Mouse (Mus musculus) forebrain, embryonic 16.5 days (tissue): Measurements from ENCODE around the gene Gm44596. TPM values are rescaled to one million over a fixed set of nuclear protein-coding genes. Genes with fewer than 3 reads are reported as not detected.

Experiments
- ATAC-seq: fragments of 200-750 bp; cut with Nextera tagmentation; 2 replicates; pipeline ENCODE4 v1.8.0; 2017; ENCODE audit warnings: mild to moderate bottlenecking, moderate library complexity
- H3K27ac ChIP-seq: fragments of 300-500 bp; sonication (generic); 2 replicates; pipeline ENCODE4 v1.5.1; 2014; ENCODE audit warnings: low read length, control low read depth
- H3K27me3 ChIP-seq: fragments of 300-500 bp; sonication (generic); replicated peaks from 2 replicates; pipeline ENCODE4 v1.6.1; 2014; ENCODE audit warnings: low read length; ENCODE audit not compliant: control insufficient read depth, insufficient read depth
- H3K36me3 ChIP-seq: fragments of 300-500 bp; sonication (generic); 2 replicates; pipeline ENCODE4 v1.6.1; 2014; ENCODE audit not compliant: control insufficient read depth, insufficient read depth
- H3K4me1 ChIP-seq: fragments of 300-500 bp; sonication (generic); replicated peaks from 2 replicates; pipeline ENCODE4 v1.6.1; 2014; ENCODE audit warnings: low read length; ENCODE audit not compliant: control insufficient read depth, insufficient read depth
- H3K4me2 ChIP-seq: fragments of 300-500 bp; sonication (generic); 2 replicates; pipeline ENCODE4 v1.6.1; 2014; ENCODE audit warnings: mild to moderate bottlenecking, low read length, control low read depth
- H3K4me3 ChIP-seq: fragments of 300-500 bp; sonication (generic); replicated peaks from 2 replicates; pipeline ENCODE4 v1.5.1; 2014; ENCODE audit warnings: mild to moderate bottlenecking, low read length, control low read depth
- H3K9ac ChIP-seq: fragments of 300-500 bp; sonication (generic); replicated peaks from 2 replicates; pipeline ENCODE4 v1.6.1; 2014; ENCODE audit warnings: low read depth, low read length, control low read depth
- H3K9me3 ChIP-seq: fragments of 300-500 bp; sonication (generic); 2 replicates; pipeline ENCODE4 v1.6.1; 2016; ENCODE audit warnings: low read length; ENCODE audit not compliant: control insufficient read depth
- WGBS: fragments of 180-500 bp; shearing (Covaris S2); extraction: QIAGEN DNeasy Blood & Tissue Kit; methylation state at CpG from one replicate; pipeline ENCODE4 v1.1.7; 2014; 5-methylcytosine and 5-hydroxymethylcytosine counted together
- polyA plus RNA-seq: library from polyadenylated mRNA; unstranded; fragments of >200 nt; fragmentation: Nextera tagmentation; extraction: Ambion mirVana; gene quantifications from 2 replicates; pipeline ENCODE4 v1.2.1, GENCODE M21; 2015

Gm44596 gene
- polyA plus RNA-seq, 1 experiment from 2014 or later = not detected

DNA sequence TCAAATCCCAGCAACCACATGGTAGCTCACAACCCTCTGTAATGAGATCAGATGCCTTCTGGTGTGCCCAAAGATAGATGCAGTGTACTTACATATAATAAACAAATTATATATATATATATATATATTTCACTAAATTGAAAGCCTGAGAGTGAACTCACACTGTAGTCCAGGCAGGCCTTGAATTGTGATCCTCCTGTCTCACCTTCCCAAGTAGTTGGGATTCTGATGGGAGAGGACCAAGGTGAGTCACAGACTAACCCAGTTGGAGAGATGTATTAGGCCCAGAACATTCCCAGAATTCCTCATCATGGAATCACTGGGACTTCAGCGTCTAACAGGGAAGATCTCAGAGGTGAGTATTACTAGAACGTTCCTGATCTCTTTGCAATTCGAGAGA, 23.7 kb downstream of the Gm44596 start, which contains the start of gene Nrip2:
TSS of gene Nrip2 (plus strand) at position 301 of the 400 bp plus-strand sequence.
- Histone ChIP-seq H3K36me3 (no peaks in the 10 kb centered on the region), H3K4me3 (peak within 1 kb of the TSS; percentile 36), H3K4me1 (peaks cover 6% of the 10 kb centered on the region), H3K27ac (peak within 1 kb of the TSS; percentile 46), H3K9me3 (no peaks in the 10 kb centered on the region), H3K27me3 (no peaks in the 10 kb centered on the region), H3K9ac (peak within 1 kb of the TSS; percentile 56), H3K4me2 (peak within 1 kb of the TSS; percentile 51)
- 78% methylated on average over 3 of the region's 3 CpGs for WGBS
- ATAC-seq = no peak

DNA sequence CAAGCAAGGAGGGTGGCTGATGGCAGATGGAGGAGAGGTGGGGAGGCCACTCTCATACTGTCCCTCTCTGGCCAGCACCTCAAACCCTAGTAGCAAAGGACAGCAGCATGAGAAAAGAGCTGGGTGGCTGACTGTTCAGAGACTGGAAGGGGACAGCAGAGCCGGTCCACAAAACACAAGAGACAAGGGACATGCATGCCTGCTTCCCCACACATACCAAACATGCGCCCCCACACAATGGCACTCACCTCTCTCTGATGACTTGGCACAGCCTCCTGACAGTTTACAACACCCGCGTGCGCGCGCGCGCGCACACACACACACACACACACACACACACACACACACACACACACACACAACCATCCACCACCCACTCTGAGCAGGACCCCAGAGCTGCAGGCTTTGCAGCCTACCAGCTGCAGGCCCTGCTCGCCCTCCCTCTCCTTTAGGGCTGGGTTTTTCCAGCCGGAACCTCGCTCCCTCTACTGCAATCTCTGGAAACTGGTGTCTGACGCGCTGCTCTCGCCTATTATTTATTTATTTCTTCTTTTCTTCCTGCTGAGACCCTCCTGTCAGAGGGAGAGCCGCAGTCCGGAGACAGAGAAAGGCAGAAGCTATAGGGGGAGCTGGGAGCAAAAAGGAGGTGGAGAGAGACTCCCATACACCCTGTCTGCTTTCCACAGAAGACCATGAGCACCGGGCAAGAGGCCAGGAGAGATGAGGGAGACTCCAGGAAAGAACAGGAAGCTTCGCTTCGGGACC, 24.3 kb downstream of the Gm44596 start:
- Histone ChIP-seq H3K9ac (peak overlapping the region; percentile 56), H3K27me3 (no peaks in the 10 kb centered on the region), H3K4me1 (peaks cover 6% of the 10 kb centered on the region), H3K4me2 (peak overlapping the region; percentile 51), H3K4me3 (peak overlapping the region; percentile 36), H3K27ac (peak overlapping the region; percentile 46), H3K9me3 (no peaks in the 10 kb centered on the region), H3K36me3 (no peaks in the 10 kb centered on the region)
- 33% methylated on average over 21 of the region's 21 CpGs for WGBS
- ATAC-seq = peak; percentile 85

DNA sequence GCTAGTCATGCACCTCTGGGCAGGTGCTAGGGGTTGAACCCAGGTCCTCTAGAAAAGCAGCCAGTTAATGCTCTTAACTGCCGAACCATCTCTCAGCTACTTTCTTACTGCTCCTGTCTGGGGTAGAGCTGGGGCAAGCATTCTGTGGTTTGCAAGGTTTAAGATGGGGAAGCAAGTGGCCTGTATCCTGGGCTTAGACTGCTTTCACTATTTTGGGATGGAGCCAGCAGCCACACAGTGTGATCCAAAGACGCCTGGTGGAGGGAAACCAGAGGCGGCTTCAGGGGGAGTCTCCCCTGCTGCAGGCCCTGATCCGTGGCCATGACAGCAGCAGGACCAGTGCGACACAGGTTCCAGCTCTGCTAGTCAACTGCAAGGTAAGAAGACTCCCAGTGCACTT, 29.4 kb downstream of the Gm44596 start:
- Histone ChIP-seq H3K36me3 (peaks cover 9% of the 10 kb centered on the region), H3K9me3 (no peaks in the 10 kb centered on the region), H3K4me2 (no peak overlapping the region), H3K4me3 (no peak overlapping the region), H3K4me1 (peaks cover 6% of the 10 kb centered on the region), H3K27ac (no peak overlapping the region), H3K9ac (no peak overlapping the region), H3K27me3 (no peaks in the 10 kb centered on the region)
- ATAC-seq = no peak
- 61% methylated on average over 5 of the region's 5 CpGs for WGBS

DNA sequence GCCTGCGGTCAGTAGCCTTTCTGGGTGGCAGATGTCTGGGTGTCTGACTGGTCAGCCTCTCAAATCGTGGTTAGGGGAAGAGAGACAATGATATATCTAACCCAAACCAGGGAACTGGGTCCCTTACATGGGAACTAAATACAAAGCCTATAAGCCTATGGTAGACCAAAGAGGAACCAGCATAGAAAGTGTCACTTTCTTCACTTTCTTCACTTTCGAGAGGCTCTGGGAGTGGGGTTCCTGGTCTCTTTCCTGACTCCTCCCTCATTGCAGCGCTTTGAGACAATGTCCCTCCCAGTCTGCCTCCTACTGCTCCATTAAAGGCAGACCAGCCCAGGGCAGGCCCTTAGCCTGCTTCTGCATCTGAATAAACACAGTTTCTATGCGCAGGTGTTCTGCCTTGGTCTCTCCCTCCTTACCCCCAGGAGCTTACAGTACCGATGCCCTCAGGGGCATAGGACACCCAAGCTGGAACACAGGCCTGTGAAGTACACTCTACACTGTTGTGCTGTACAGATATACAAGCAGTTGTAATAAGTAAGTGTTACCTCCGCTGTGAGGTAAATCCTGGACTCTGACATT, 33.3 kb downstream of the Gm44596 start:
- H3K4me3 ChIP-seq = no peak overlapping the region
- ATAC-seq = no peak
- no peak overlapping the region for H3K9ac ChIP-seq
- H3K36me3 ChIP-seq = peaks cover 17% of the 10 kb centered on the region
- no peaks in the 10 kb centered on the region for H3K9me3 ChIP-seq
- H3K4me1 ChIP-seq = no peaks in the 10 kb centered on the region
- H3K27me3 ChIP-seq = no peaks in the 10 kb centered on the region
- no peak overlapping the region for H3K27ac ChIP-seq
- WGBS = 90% methylated on average over 7 of the region's 7 CpGs
- H3K4me2 ChIP-seq = no peak overlapping the region

DNA sequence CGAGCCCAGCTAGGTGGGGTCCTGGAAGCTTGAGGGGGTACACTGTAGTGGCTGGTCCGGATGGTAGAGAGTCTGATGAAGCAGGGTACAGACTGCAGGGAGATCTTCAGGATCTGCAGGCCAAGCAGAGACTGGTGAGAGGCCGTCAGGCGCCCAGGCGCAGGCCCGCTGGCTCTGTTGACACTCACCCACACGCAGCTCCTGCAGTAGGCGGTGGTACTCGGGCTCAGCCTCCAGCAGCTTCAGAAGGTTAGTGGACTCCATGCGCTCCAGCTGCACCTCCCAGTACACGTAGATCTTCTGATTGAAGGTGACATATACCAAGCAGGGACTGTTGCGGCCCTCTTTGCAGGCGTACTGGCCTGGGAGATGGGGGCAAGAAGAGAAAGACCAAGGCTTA, 35.0 kb downstream of the Gm44596 start:
- ATAC-seq = no peak
- no peak overlapping the region for H3K4me2 ChIP-seq
- 96% methylated on average over 13 of the region's 13 CpGs for WGBS
- H3K27ac ChIP-seq = no peak overlapping the region
- H3K27me3 ChIP-seq = no peaks in the 10 kb centered on the region
- H3K36me3 ChIP-seq = peaks cover 17% of the 10 kb centered on the region
- no peak overlapping the region for H3K9ac ChIP-seq
- H3K4me1 ChIP-seq = no peaks in the 10 kb centered on the region
- no peak overlapping the region for H3K4me3 ChIP-seq
- H3K9me3 ChIP-seq = no peaks in the 10 kb centered on the region

DNA sequence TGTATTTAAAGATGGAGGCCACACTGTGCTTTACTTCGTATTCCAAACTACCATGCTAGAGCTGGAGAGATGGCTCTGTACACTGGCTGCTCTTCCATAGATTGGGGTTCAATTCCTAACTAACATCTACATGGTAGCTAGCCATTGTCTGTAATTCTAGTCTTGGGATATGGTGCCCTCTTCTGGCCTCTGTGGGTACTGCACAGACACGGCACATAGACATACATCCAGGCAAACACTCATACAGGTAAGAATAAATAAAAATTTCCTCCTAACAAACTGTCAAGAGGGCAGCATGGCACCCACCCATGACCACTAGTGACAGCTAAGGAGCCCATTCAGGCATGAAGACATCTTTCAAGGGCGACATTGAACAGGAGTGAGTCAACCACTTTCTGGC, 35.8 kb downstream of the Gm44596 start:
- no peaks in the 10 kb centered on the region for H3K9me3 ChIP-seq
- no peak overlapping the region for H3K27ac ChIP-seq
- H3K4me3 ChIP-seq = no peak overlapping the region
- peaks cover 17% of the 10 kb centered on the region for H3K36me3 ChIP-seq
- H3K4me1 ChIP-seq = no peaks in the 10 kb centered on the region
- H3K27me3 ChIP-seq = no peaks in the 10 kb centered on the region
- no peak overlapping the region for H3K9ac ChIP-seq
- no peak overlapping the region for H3K4me2 ChIP-seq
- peak; percentile 63 for ATAC-seq
- 18% methylated on average over 3 of the region's 3 CpGs for WGBS

DNA sequence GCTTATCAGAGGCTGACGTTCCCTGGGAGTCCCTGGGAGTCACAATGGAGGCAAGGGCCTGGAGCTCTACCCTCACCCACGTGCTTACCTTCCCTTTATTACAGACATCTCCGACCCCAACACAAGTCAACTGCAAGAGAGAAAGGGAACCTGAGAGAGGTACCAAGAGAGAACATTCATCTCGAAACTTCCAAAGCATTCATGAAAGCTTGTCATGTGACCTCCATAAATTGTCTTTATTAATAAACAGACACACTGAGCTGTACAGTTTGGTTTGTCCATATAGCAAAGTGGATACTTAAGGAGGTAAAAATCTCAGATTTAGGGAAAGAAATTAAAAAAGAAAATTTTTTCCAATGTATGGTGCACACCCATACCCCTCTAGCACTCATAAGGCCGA, 40.9 kb downstream of the Gm44596 start:
- no peak overlapping the region for H3K9ac ChIP-seq
- ATAC-seq = no peak
- peaks cover 8% of the 10 kb centered on the region; the same call in 1 of the 2 replicates for H3K36me3 ChIP-seq
- H3K27me3 ChIP-seq = no peaks in the 10 kb centered on the region
- no peak overlapping the region for H3K27ac ChIP-seq
- no peaks in the 10 kb centered on the region for H3K4me1 ChIP-seq
- H3K4me3 ChIP-seq = no peak overlapping the region
- 90% methylated on average over 5 of the region's 5 CpGs for WGBS
- no peak overlapping the region for H3K4me2 ChIP-seq
- H3K9me3 ChIP-seq = no peaks in the 10 kb centered on the region

DNA sequence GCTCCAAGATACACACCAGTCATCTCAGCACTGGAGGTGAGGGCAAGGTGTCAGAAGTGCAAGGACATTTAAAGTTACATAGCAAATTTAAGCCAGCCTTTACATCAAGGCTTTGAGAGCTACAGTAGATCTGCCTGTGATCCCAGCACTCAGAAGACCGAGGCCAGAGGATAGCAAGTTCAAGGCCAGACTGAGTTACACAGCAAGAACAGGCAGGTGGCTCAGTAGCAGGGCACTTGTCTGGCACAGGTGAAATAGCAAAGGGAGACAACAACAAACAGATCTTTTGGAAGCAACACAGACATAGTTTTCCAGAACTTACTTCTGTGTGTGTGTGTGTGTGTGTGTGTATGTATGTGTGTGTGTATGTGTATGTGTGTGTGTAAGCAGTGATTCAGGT, 42.8 kb downstream of the Gm44596 start:
- no peak overlapping the region for H3K9ac ChIP-seq
- ATAC-seq = no peak
- no peaks in the 10 kb centered on the region for H3K9me3 ChIP-seq
- no peak overlapping the region for H3K4me2 ChIP-seq
- H3K27me3 ChIP-seq = no peaks in the 10 kb centered on the region
- H3K4me1 ChIP-seq = no peaks in the 10 kb centered on the region
- 87% methylated on average over 1 of the region's 1 CpGs for WGBS
- no peaks in the 10 kb centered on the region for H3K36me3 ChIP-seq
- no peak overlapping the region for H3K4me3 ChIP-seq
- H3K27ac ChIP-seq = no peak overlapping the region

DNA sequence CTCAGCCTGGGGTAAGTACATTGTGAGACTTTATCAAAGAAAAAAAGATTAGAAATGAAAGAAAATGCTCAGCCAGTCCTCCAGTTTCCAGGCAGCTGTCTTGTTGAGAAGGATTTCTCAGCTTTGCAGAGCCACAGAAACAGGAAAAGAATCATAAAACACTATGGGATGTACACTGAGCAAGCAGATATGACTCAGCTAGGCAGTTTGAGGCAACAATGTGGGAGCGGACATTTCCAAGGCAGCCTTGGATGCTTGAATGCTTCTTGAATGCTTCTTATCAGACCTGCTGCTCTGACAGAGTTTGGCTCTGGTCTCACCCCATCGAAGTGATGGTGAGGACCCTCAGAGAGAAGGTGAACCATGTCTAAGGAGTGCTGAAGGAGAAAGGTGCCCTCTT, 45.7 kb downstream of the Gm44596 start:
- Histone ChIP-seq H3K9me3 (no peaks in the 10 kb centered on the region), H3K27me3 (no peaks in the 10 kb centered on the region), H3K4me2 (no peak overlapping the region), H3K27ac (no peak overlapping the region), H3K36me3 (no peaks in the 10 kb centered on the region), H3K4me3 (no peak overlapping the region), H3K9ac (no peak overlapping the region), H3K4me1 (peaks cover 7% of the 10 kb centered on the region)
- no peak for ATAC-seq
- WGBS = 96% methylated on average over 2 of the region's 2 CpGs
